Mouse (Mus musculus) embryo, embryonic 9.5 days (tissue): ENCODE measurements at regions not wholly inside any gene's neighbourhood (a gene's known extent, or its start where the extent isn't known, plus 50 kb on each side); places are given as distances from the start of the nearest gene placed in this dataset.
"Not testable (repeated sequence)": the region's sequence is repeated elsewhere in the genome, so short reads cannot be mapped to it uniquely, and the experiment has no call there.

Source experiments
- DNase-seq: peaks from one replicate; pipeline ENCODE4 v3.0.0-alpha.2; 2017; ENCODE audit errors: extremely low spot score

DNA sequence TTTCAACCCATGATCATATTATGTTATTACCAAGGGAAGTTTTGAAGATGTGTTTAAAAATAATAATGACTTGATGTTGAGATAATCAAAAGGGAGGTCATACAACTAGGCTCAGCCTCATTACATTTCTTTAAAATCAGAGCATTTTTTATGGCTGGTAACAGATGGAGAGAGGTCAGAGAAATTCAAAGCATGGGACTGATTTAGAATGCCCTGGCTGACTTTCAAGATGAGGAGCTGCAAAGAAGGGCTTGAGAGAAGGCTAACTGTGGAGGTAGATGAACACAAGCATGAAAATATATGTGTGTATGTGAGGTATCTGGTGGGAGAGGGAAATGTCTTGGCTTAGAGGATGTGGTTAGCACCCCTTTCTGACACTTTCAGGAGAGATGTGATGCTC, 502.6 kb upstream of the Gdi2 start:
- DNase-seq: not testable (repeated sequence)

GRCm38 (mm10) chr13:3037010-3037409, 500.9 kb upstream of the Gdi2 start:
- DNase-seq: peak; percentile 2

DNA sequence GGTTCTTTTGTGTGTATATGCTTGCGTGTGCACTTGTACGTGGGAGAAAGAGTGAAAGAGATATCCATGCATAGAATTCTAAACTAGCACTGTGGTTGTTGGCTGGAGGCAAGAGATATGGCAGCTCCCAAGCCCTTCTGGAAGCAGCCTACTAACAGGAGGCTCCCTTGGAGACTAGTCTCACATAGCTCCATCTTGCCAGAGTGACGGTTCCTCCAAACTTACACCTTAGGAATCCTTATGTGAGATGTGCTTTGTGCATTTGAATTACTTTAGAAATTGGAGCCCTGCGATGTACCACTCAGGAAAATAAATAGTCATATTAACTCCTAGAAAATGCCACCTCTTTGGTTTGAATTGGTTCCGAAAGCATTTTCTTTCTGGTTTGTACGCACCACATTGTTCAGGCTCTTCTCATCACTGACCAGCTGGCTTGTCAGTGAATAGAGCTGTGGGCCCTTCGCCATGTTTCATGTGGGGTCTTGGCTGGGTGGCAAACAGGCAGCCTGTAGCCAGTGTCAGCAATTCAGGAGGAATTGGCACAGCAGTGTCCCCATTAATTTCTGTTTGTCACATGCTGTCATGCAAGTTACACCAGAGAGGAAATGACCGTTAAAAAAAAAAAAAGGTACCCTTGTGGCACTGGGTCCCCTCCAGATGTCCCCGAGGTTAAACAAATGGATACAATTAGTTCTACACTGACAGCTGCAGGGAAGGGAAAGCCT, 491.3 kb upstream of the Gdi2 start:
- not testable (repeated sequence) for DNase-seq

- DNase-seq: not testable (repeated sequence)
Measured at GRCm38 (mm10) chr13:3083480-3083879, 454.4 kb upstream of the Gdi2 start.

DNA sequence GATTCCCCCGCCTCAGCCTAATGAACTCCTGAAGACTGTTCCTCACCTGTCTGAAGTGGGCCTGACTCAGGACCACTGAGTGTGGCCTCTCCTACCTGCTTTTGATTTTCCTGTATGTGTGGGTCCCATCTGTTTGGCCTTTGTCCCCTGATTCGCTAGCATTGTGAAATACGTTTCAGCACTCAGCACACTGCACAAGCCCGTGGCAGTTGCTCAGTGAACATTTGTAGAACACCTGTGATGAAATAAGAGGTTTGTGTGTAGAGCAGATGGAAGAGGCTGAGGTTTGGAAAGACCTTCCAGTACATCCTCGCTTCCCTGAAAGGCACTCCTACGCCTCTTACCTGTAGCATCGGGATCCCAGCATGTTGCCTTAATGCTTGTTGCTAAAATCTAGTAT, 447.9 kb upstream of the Gdi2 start:
- not testable (repeated sequence) for DNase-seq

- not testable (repeated sequence) for DNase-seq
Measured at GRCm38 (mm10) chr13:3106543-3106942, 431.3 kb upstream of the Gdi2 start.

GRCm38 (mm10) chr13:3128150-3128549, 409.7 kb upstream of the Gdi2 start:
- not testable (repeated sequence) for DNase-seq

- DNase-seq: not testable (repeated sequence)
Measured at GRCm38 (mm10) chr13:3137281-3137680, 400.6 kb upstream of the Gdi2 start.

GRCm38 (mm10) chr13:3138698-3139097, 399.2 kb upstream of the Gdi2 start:
- no peak for DNase-seq

GRCm38 (mm10) chr13:3145513-3145912, 392.4 kb upstream of the Gdi2 start:
- DNase-seq: not testable (repeated sequence)
